Mouse (Mus musculus) spleen, postnatal 14 days (tissue): ENCODE data around the gene Laptm4a.

ENCODE experiments used
- DNase-seq, 2 experiments: peaks; one replicate each; pipeline ENCODE4 v3.0.0; 2021 to 2022; ENCODE audit warnings: low spot score in 2 of 2

The Laptm4a gene

GRCm38 (mm10) chr12:8954161-8954561 lies 32.7 kb downstream of the Laptm4a start:
- no peak for DNase-seq

- DNase-seq, result no peak
These were observed 40.3 kb downstream of the Laptm4a start for GRCm38 (mm10) chr12:8961607-8962316.

- no peak for DNase-seq
These were observed 48.4 kb downstream of the Laptm4a start for GRCm38 (mm10) chr12:8969828-8970227.

- peak; percentile 73 to 85 for DNase-seq
These were observed 52.5 kb downstream of the Laptm4a start, which contains the start of gene Wdr35 for GRCm38 (mm10) chr12:8973820-8974465. Wdr35 (plus strand) TSS chr12:8973892.

- DNase-seq, result no peak
These were observed 53.6 kb downstream of the Laptm4a start for GRCm38 (mm10) chr12:8975076-8975475.
